Mouse (Mus musculus) small intestine, adult 2 months (tissue): ENCODE measurements around the gene Elovl3.

Experiments used
- CTCF ChIP-seq: fragments of 200-500 bp; IDR thresholded peaks from 2 replicates; pipeline ENCODE4 v1.5.1; 2012; ENCODE audit warnings: low read depth, mild to moderate bottlenecking, control low read depth, inconsistent platforms, low read length, moderate library complexity, mixed read lengths; ENCODE audit not compliant: insufficient replicate concordance, insufficient read length; ENCODE audit errors: extremely low read depth
- POLR2A ChIP-seq: fragments of 200-500 bp; IDR thresholded peaks from 2 replicates; pipeline ENCODE4 v1.6.1; 2012; ENCODE audit warnings: low read depth, mild to moderate bottlenecking, control low read depth, inconsistent platforms, low read length, moderate library complexity

- no peak for TF ChIP-seq CTCF
- no peak for TF ChIP-seq POLR2A
Measured at GRCm38 (mm10) chr19:46147511-46148371, 16.0 kb downstream of the Elovl3 start, which contains the start of gene Pitx3.
